Mouse (Mus musculus) heart, postnatal 36 days (tissue): ENCODE measurements around the gene Haus4. TPM values are rescaled to one million over a fixed set of nuclear protein-coding genes. Genes with fewer than 3 reads are reported as not detected.

Experiments used
- DNase-seq, 2 experiments: peaks; one replicate each; pipeline ENCODE4 v3.0.0; 2021 to 2022
- intact Hi-C: fragments of 180-260 bp; cut with DNase I; formaldehyde crosslinking; loops from one replicate; pipeline ENCODE4 v1.15.1; 2025
- total RNA-seq, 2 experiments: library from RNA; stranded (reverse); gene quantifications; 2 replicates each; pipeline ENCODE4 v1.2.3; 2021

The Haus4 gene
- total RNA-seq, 2 experiments from 2014 or later = 3.2 to 4.1 TPM

- no peak for DNase-seq
- intact Hi-C loops = no loop called here
Measured at GRCm38 (mm10) chr14:54509774-54510173, 44.6 kb downstream of the Haus4 start.

GRCm38 (mm10) chr14:54503092-54503491 is 51.3 kb downstream of the Haus4 start:
- intact Hi-C loops = no loop called here
- DNase-seq = no peak

GRCm38 (mm10) chr14:54501365-54501764 is 53.1 kb downstream of the Haus4 start:
- intact Hi-C loops = no loop called here
- no peak for DNase-seq

- DNase-seq = no peak
- intact Hi-C loops = no loop called here
Measured at GRCm38 (mm10) chr14:54499330-54499729, 55.1 kb downstream of the Haus4 start.

- DNase-seq = no peak
- intact Hi-C loops = no loop called here
Measured at GRCm38 (mm10) chr14:54496706-54497105, 57.7 kb downstream of the Haus4 start.

- peak; percentile 63 to 72 for DNase-seq
- intact Hi-C loops = loop anchor here (1.0 to 5.0 kb wide), 2 partner anchors 266 to 437 kb away; no protein-coding TSS in a partner anchor
Measured at GRCm38 (mm10) chr14:54494234-54494633, 60.2 kb downstream of the Haus4 start.

GRCm38 (mm10) chr14:54493236-54493635 is 61.2 kb downstream of the Haus4 start:
- intact Hi-C loops = loop anchor here (5.0 kb wide), 1 partner anchor 436 kb away; no protein-coding TSS in a partner anchor
- DNase-seq = no peak

GRCm38 (mm10) chr14:54492345-54493131 is 61.9 kb downstream of the Haus4 start:
- intact Hi-C loops = loop anchor here (5.0 kb wide), 1 partner anchor 435 kb away; no protein-coding TSS in a partner anchor
- DNase-seq = no peak

Other genes starting within 250 kb of the Haus4 start
- gene Oxa1l, start 193.8 kb downstream of the Haus4 start, total RNA-seq = 10 to 100 TPM; 97.2 to 98.9 TPM
- 1 to 10 TPM; 4.1 to 6.1 TPM for gene Slc7a7, start 136.8 kb downstream of the Haus4 start, total RNA-seq
- gene Mrpl52, start 127.7 kb downstream of the Haus4 start, total RNA-seq = 100 to 1,000 TPM; 118 to 126 TPM
- 10 to 100 TPM; 12.6 to 19.1 TPM for gene Mmp14, start 123.0 kb downstream of the Haus4 start, total RNA-seq
- gene Lrp10, start 90.5 kb downstream of the Haus4 start, total RNA-seq = 10 to 100 TPM; 55.5 to 57.6 TPM
- not detected for gene Rem2, start 78.5 kb downstream of the Haus4 start, total RNA-seq
- 10 to 100 TPM; 30.3 to 37.7 TPM for gene Prmt5, start 37.1 kb downstream of the Haus4 start, total RNA-seq
- gene Ajuba, start 22.9 kb upstream of the Haus4 start, total RNA-seq = 1 to 10 TPM; 6.1 to 6.4 TPM
- gene 4931414P19Rik, start 51.4 kb upstream of the Haus4 start, total RNA-seq = 1 to 10 TPM; 4.0 to 5.9 TPM
- 100 to 1,000 TPM; 185 to 191 TPM for gene Psmb5, start 63.4 kb upstream of the Haus4 start, total RNA-seq
- gene Psmb11, start 66.8 kb upstream of the Haus4 start, total RNA-seq = not detected
- not detected for gene Gm17606, start 86.3 kb upstream of the Haus4 start, total RNA-seq
- gene Cdh24, start 86.7 kb upstream of the Haus4 start, total RNA-seq = under 1 TPM; 0.27 to 0.44 TPM
- 10 to 100 TPM; 14.5 to 16.1 TPM for gene 1700123O20Rik, start 131.6 kb upstream of the Haus4 start, total RNA-seq
- gene Acin1, start 132.3 kb upstream of the Haus4 start, total RNA-seq = 10 to 100 TPM; 72.2 to 80.2 TPM
- gene Gm29776, start 144.2 kb upstream of the Haus4 start, total RNA-seq = not detected
- not detected for gene Cebpe, start 157.6 kb upstream of the Haus4 start, total RNA-seq
- 1 to 10 TPM; 2.6 to 3.1 TPM for gene Slc7a8, start 227.3 kb upstream of the Haus4 start, total RNA-seq